ENCODE assay signal across 8 mouse cellular contexts in the genomic region with DNA sequence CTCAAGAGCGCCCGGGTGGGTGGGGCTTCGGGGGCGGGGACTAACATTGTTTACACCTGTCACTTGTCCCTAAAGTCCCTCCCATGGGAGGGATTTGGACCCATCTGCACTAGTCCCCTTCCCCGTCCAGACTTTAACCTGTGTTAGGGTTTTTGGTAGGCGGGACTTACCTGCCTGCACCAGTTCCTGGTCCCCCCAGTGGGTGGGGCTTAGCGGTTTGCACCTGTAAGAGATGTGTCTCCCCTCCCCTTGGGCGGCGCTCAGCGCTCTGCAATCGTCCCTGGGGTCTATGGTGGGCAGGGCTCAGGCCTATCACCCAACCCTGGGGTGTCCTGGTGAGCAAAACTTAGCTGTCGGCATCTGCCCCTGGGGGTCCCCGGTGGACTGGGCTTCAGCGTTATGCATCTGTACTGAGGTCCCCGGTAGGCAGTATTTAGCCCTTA. TPM values are rescaled to one million over a fixed set of nuclear protein-coding genes. Genes with fewer than 3 reads are reported as not detected.
DNase-seq lines count a peak whose midpoint lies in the region; ATAC-seq and TF ChIP-seq lines count a peak whose summit lies in the region.

No protein-coding gene starts in this region.

- H3K9me3 ChIP-seq in intestine, embryonic 16.5 days (ENCODE audit: control insufficient read depth, low read length): no peaks in the 10 kb centered on the region

- H3K4me3 ChIP-seq in testis, adult 2 months (ENCODE audit: control insufficient read depth, low read depth, low read length): peak overlapping the region; percentile 88
- peak overlapping the region; percentile 94 for H3K4me3 ChIP-seq in intestine, embryonic 16.5 days (ENCODE audit: low read length)

- peak overlapping the region; percentile 95 for H3K9ac ChIP-seq in intestine, embryonic 16.5 days (ENCODE audit: low read depth, low read length)

- no peak for TF ChIP-seq POLR2A in testis, adult 2 months (IDR thresholded peaks at IDR 0.05; ENCODE audit: control insufficient read depth, low read depth, low read length)

- H3K27me3 ChIP-seq in testis, adult 2 months (ENCODE audit: control insufficient read depth, insufficient read depth, low read length): no peaks in the 10 kb centered on the region; the same call in 1 of the 2 replicates
- H3K27me3 ChIP-seq in intestine, embryonic 16.5 days (replicated peaks; ENCODE audit: control insufficient read depth, insufficient read depth, low read length): no peaks in the 10 kb centered on the region

- H3K4me1 ChIP-seq in testis, adult 2 months (ENCODE audit: control insufficient read depth, insufficient read depth, low read length): peaks cover 10% of the 10 kb centered on the region
- H3K4me1 ChIP-seq in intestine, embryonic 16.5 days (ENCODE audit: control insufficient read depth, insufficient read depth, low read length): peaks cover 37% of the 10 kb centered on the region

- WGBS in intestine, embryonic 16.5 days: under 1% methylated on average over 15 of the region's 15 CpGs

- H3K27ac ChIP-seq in testis, adult 2 months (ENCODE audit: control insufficient read depth, insufficient read depth, low read depth, low read length): no peak overlapping the region
- peak overlapping the region; percentile 84 for H3K27ac ChIP-seq in intestine, embryonic 16.5 days (ENCODE audit: low read length)

- peak overlapping the region; percentile 97 for H3K4me2 ChIP-seq in intestine, embryonic 16.5 days (ENCODE audit: low read depth, low read length)

- no peak for TF ChIP-seq CTCF in testis, adult 2 months (IDR thresholded peaks at IDR 0.05; ENCODE audit: control insufficient read depth, insufficient read depth, insufficient replicate concordance, low read depth, low read length)

- H3K36me3 ChIP-seq in testis, adult 2 months (ENCODE audit: control insufficient read depth, insufficient read depth, low read length): no peaks in the 10 kb centered on the region
- 0 out of 2 replicates have a peak, but pooled peaks cover 5% of the 10 kb centered on the region for H3K36me3 ChIP-seq in intestine, embryonic 16.5 days (ENCODE audit: control insufficient read depth, insufficient read depth, low read length)

- ATAC-seq in intestine, embryonic 16.5 days: peak; percentile 60

- no peak for DNase-seq in testis, postnatal 10 days (ENCODE audit: low spot score)
- DNase-seq in embryo, embryonic 11 days: peak; percentile 45
- peak; percentile 39 for DNase-seq in lung, postnatal 10 days
- no peak for DNase-seq in adrenal gland, postnatal 10 days
- no peak for DNase-seq in spleen, adult 12 weeks (ENCODE audit: low spot score)
- no peak for DNase-seq in layer of hippocampus, adult 8-10 months (ENCODE audit: low spot score in 2 of 2)

RNA-seq across cellular contexts. Expression of gene Lmnb2, which starts 0.7 kb away (rescaled TPM):
- polyA plus RNA-seq in testis, adult 2 months (2012; rRNA removed): 177 TPM in 2 replicates
- 38.6 and 41.0 TPM in 2 replicates for polyA plus RNA-seq in intestine, embryonic 16.5 days (2015; fragmentation: Nextera tagmentation; extraction: Ambion mirVana)
- 10 to 100 TPM; 14.5 to 16.5 TPM for total RNA-seq in adrenal gland, postnatal 10 days (2021)
- 10 to 100 TPM; 17.2 to 22.9 (median 19.9) TPM for total RNA-seq in layer of hippocampus, adult 8-10 months (2022)

RNA-seq across cellular contexts. Expression of gene Gadd45b, which starts 12.5 kb away (rescaled TPM):
- polyA plus RNA-seq in testis, adult 2 months (2012; rRNA removed): 7.8 and 9.1 TPM in 2 replicates
- 26.5 and 29.1 TPM in 2 replicates for polyA plus RNA-seq in intestine, embryonic 16.5 days (2015; fragmentation: Nextera tagmentation; extraction: Ambion mirVana)
- 10 to 100 TPM; 11.7 to 44.5 TPM for total RNA-seq in adrenal gland, postnatal 10 days (2021)
- total RNA-seq in layer of hippocampus, adult 8-10 months (2022): 10 to 100 TPM; 17.4 to 22.9 (median 20.2) TPM

RNA-seq across cellular contexts. Expression of gene Timm13, which starts 16.6 kb away (rescaled TPM):
- 76.7 and 104 TPM in 2 replicates for polyA plus RNA-seq in testis, adult 2 months (2012; rRNA removed)
- 390 and 410 TPM in 2 replicates for polyA plus RNA-seq in intestine, embryonic 16.5 days (2015; fragmentation: Nextera tagmentation; extraction: Ambion mirVana)
- 100 to 1,000 TPM; 271 to 285 TPM for total RNA-seq in adrenal gland, postnatal 10 days (2021)
- 100 to 1,000 TPM; 112 to 139 (median 124) TPM for total RNA-seq in layer of hippocampus, adult 8-10 months (2022)

RNA-seq across cellular contexts. Expression of gene Tmprss9, which starts 45.7 kb away (rescaled TPM):
- 2.0 and 2.7 TPM in 2 replicates for polyA plus RNA-seq in testis, adult 2 months (2012; rRNA removed)
- polyA plus RNA-seq in intestine, embryonic 16.5 days (2015; fragmentation: Nextera tagmentation; extraction: Ambion mirVana): 0.06 TPM in 1 of 2 replicates, not detected in the other
- total RNA-seq in adrenal gland, postnatal 10 days (2021): under 1 TPM; 0.09 to 0.12 TPM
- under 1 TPM; 0.35 to 0.66 (median 0.46) TPM for total RNA-seq in layer of hippocampus, adult 8-10 months (2022)

Comparison
In these comparisons a context has a peak if more than half of its experiments do, and no peak if none do; other contexts are left out.
1. DNase-seq: peak in embryo, embryonic 11 days (single experiment) and lung, postnatal 10 days (single experiment); none in testis, postnatal 10 days (single experiment), adrenal gland, postnatal 10 days (single experiment), spleen, adult 12 weeks (single experiment) and layer of hippocampus, adult 8-10 months (0 of 2).